Mouse (Mus musculus): ENCODE data around the gene Tmem222.

DNA sequence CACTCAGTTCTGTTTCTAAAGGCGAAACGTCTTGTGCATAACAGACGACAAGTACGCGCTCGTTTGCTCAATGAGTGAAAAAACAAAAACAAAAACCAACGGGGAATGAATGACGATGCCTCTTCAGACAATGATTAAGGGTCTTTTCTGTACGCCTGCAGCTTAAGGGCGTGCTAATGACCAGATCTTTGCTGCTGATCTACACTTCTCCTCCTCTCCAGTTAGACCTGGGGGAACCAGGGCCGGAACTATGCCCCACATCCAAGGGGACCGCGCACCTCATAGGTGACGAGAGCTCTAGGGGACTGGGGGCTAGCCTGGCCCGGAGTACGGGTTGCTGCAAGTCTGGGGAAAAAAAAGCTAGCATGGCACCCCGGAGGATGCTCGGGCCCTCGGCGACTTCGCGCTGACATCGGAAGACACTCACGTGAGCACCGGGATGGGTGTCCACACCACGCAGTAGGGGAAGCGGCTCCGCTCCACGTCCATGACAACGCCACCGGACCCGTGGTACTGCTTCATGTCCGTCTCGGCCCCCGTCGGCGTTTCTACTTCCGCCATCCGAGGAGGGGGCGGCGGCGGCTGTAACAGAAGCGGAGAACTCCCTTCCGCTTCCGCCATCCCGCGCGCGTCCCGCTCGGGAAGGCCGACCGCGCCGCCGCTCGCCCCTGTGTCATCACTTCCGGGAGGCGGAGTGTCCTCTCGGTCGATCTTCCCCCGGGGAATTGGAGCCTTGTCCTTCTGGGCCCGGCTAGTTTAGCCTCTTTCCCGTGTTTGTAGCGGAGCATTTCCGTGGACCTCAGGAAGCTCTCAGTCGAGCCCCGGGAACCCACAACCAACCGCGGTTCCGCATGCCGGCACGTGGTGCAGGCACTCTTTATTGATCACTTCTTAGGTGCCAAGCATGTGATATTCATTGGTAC, at the start of gene Tmem222:
- peak; percentile 68; the same call in 1 of the 2 replicates for TF ChIP-seq POLR2A (IDR thresholded peaks at IDR 0.05; ENCODE audit: borderline replicate concordance, extremely low read depth, low read depth, low read length)
- TF ChIP-seq CTCF (IDR thresholded peaks at IDR 0.05; ENCODE audit: insufficient read depth, low read length): no peak

All from lung, adult 2 months (tissue).